Mouse (Mus musculus) layer of hippocampus, postnatal 36 days (tissue): ENCODE measurements around the gene Napb. TPM values are rescaled to one million over a fixed set of nuclear protein-coding genes. Genes with fewer than 3 reads are reported as not detected.

ENCODE experiments used
- DNase-seq, 2 experiments: peaks; one replicate each; pipeline ENCODE4 v3.0.0; 2022
- total RNA-seq, 2 experiments: library from RNA; stranded (reverse); gene quantifications; 2 replicates each; pipeline ENCODE4 v1.2.3; 2021

The Napb gene
- total RNA-seq, 2 experiments from 2014 or later = 295 to 320 TPM

DNA sequence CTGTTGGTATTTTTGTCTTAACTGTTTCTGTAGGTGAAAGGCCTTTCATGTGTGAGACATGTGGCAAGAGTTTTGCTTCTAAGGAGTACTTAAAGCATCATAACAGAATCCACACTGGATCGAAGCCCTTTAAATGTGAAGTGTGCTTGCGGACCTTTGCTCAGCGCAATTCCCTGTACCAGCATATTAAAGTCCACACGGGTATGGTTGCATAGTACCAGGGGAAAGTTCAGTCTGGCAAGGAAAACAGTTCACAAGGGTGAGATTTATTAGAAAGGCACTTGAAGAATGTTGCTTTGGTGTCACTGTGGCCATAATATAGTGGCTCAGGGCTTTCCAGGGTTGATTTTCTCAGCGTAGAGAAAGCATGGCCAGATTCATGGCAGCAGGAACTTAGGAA, 44.3 kb downstream of the Napb start:
- DNase-seq = no peak

DNA sequence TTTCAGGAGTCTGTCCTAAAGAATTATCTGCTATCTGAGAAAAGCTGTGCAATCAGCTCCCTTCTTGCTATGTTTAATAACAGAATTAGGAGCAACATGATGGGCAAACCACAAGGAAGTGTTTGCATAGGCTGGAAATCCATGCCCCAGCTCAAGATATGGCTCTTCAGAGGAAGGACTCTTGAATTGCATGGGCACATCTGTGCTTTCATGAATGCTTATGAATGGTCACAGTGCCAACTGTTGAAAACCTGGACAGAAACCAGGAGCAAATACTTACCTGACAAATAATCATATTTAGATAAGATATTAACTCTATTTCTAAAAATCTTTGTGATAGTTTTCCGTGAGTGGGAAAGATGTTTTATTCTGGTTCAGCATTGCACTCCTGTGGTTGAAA, 45.4 kb downstream of the Napb start:
- DNase-seq = no peak

DNA sequence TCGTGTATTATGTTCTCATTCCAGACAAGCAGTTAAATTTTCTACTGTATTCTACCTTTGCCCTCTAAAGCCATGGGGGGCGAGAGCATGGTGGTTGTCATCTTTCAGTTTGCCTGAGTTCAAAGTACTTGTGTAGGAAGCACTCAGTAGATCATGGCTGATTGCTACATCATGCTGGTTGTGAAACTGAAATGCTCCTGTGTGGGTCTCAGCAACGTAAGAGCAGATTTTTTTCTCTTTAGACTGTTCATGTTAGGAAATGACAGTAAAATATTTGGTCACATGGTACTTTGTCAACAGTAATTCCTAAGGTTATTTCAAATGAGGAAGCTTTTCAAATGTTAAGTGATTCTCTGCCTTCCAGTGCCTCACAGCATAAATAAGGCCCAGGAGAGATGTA, 46.6 kb downstream of the Napb start:
- no peak for DNase-seq

DNA sequence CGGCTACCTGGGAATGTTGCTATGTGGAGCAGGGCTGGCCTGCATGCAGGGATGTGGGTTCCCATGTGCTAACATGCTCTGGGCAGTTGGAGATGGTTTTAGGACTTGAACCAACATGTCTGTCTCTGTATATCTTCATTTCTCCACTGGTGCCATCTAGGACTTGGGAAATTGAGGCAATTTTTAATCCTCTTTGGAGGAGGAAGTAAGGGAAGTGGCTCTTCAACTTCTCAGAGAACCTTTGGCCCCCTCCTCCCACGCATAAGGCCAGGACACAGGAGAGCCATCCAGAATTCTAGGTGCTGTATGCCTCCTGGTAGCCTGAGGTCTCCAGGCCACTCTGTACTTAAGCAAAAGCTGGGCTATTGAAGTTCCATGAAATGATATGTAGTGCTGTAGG, 47.3 kb downstream of the Napb start:
- no peak for DNase-seq

DNA sequence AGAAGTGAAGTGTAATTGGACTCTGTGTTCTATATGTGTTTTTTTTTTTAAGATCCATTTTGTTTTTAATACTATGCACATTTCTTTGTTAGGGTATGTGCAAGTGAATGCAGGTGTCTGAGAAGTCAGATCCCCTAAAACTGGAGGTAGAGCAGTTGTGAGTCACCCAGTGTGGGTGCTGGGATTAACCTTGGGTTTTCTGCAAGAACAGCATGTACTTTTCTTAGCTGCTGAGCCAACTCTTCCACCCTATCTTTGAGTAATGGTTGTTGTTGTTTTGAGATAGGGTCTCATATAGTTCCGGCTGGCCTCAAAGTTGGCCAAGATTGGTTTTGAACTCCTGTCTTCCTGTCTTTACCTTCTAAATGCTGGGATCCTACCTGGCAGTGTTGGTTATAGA, 49.2 kb downstream of the Napb start:
- no peak for DNase-seq

DNA sequence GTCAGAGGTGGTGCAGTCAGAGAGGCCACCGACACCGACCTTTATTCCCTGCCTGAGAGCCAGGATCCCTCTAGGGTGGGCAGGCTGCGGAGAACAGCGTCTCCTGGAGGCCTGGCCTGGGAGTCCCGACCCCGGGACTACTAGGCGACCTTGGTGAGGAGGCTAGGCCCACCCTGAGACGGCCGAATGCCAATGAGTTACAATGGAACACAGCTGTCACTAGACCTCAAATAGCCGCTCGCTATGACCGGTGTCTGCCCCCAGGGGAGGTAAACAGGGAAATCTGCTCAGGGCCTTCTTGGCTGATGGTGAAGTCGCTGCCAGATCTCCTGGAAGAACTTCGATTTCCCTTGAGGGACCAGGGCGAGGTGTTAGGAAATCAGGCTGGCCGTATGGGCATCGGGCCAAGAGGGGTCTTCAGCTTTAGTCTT, 50.8 kb downstream of the Napb start:
- peak in 1 of 2 experiments; percentile 14 for DNase-seq

DNA sequence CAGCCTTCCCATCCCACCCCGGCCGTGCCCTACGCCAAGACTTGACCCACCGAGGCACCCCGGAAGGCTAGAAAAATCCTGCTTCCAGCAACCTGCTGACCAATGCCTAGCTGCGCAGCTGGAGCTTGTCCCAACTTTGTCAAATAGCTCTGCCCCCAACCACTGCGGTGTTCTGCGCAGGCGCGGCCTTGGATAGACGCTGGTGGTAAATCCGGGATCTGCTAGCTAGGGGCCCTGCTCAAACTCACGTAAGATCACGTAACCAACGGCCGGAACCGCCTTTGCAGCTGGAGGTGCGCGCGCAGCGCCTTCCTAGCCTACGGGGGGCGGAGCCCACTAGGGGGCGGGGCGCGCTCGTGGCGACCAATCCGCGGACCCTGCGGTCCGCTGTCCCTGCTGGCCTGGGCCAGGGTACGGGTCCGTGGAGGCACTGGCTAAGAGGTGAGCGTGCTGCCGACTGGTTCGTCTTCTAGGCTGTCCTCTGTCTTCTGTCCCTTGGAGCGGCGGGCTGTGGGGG, 51.4 kb downstream of the Napb start, which contains the start of gene Gzf1:
Gzf1 (plus strand) TSS at position 249 of the 517 bp plus-strand sequence.
- peak; percentile 98 to 99 for DNase-seq

DNA sequence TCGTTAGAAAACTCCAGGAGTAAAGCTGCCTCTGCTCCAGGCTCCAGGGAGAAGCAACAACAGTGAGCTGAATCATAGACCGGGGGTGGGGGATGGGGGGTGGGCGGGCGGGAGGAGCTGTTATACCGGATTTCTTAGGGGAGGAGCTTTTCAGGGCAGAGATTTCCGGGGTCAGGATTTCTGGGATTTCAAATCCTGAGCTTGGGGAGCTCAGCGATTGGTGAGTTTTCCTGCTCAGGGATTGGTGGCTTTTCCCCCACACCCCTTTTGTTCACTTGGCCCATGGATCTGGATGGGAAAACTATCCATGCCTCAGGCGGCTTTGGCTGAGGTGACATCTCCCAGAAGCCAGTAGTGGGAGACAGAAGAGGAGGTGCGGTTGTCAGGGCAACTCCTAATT, 52.9 kb downstream of the Napb start:
- peak; percentile 16 to 42 for DNase-seq

DNA sequence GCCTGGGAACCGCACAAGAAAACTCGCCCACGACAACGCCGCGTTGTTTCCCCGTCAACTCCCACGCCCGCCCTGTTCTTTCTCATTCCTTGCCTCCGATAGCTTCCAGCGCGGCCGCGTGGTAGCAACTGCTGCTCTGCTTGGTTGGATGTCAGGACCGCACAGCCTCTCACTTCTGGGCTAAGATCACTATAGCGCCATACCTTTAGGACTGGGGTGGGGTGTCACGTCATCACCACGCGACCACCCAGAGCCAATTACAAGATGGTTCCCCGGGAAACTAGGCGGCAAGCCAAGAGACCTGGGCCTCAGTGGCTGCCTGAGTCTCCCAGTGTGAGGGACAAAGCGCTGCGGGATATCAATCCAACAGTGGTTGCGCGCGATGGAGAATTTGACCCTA, 54.5 kb downstream of the Napb start:
- DNase-seq = peak; percentile 75 to 83

DNA sequence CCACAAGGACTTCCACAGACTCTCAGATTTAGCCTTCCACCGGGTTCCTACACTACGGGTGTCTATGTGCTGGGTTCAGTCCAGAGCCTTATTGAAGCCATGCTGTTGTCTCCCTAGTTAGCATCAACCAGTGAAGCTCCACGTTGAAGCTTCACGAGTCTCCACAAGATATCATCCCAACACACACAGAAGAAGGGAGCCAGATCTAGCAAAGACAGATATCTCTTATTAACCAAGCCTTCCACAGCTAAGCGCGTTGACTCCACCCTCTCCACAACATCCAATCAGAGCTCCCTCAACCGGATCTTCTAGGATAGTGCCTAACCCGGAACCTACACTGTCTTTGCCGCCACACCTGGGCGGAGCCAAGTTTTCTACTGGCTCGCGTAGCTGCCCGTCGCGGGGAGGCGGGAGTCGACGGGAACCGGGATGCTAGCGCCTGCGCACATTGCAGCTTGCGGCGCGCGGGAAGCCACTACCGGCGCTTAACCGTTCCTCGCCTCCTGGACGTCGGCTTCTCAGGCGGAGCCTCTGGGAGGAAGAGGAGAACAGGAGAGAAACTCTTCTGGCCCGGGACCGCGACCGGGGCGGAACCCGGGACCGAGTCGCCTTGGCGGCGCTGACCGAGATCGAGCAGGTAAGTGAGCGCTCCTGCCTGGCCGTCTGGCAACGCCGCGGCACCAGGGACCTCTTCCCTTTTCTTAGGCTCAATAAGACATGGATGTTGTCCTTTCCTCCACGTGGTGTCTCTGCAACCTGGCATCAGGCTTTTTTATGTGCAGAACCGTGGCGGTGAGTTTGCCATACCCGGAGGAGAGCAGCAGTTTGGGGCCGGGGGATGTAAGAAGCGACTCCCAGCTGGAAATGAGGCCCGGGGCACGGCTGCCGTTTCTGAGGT, 59.8 kb downstream of the Napb start, which contains the start of gene Nxt1:
Nxt1 (plus strand) TSS at position 403 of the 898 bp plus-strand sequence.
- peak; percentile 99 to 100 for DNase-seq

DNA sequence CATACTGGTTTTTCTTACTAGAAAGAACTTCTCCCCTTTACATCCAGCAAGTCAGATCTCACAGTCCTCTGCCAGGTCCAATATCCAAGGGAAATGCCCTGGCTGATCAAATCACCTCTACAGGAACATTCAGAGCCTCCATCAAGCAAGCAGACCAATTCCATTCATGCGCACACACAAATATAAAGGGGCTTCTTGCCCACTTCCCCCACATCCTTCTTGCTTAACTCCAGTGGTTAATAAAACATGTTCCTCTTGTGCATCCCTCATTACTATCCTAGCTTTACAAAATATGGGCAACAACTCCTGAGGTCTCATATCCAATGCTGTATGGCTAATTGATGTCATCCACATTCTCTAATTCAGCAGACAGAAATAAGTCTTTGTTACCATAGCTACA, 68.8 kb downstream of the Napb start:
- DNase-seq = no peak

DNA sequence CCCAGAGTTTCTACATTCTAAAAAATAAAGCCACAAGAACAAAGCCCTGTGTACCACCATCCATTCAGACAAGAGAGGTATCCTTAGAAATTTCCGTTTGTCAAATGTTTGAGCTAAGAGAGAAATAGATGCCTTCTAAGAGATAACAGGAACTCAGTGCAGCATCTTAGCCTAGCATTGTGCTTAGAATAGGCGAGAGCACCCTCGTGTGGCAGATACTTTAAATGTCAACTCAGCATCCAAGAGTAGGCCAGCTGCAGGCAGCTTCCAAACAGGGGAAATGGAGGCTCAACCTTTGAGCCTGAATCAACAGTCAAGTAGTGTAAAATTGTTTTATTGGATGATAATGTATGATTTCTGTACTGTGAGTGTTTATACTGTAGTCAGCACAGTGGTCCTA, 77.3 kb downstream of the Napb start:
- peak; percentile 58 to 60 for DNase-seq

DNA sequence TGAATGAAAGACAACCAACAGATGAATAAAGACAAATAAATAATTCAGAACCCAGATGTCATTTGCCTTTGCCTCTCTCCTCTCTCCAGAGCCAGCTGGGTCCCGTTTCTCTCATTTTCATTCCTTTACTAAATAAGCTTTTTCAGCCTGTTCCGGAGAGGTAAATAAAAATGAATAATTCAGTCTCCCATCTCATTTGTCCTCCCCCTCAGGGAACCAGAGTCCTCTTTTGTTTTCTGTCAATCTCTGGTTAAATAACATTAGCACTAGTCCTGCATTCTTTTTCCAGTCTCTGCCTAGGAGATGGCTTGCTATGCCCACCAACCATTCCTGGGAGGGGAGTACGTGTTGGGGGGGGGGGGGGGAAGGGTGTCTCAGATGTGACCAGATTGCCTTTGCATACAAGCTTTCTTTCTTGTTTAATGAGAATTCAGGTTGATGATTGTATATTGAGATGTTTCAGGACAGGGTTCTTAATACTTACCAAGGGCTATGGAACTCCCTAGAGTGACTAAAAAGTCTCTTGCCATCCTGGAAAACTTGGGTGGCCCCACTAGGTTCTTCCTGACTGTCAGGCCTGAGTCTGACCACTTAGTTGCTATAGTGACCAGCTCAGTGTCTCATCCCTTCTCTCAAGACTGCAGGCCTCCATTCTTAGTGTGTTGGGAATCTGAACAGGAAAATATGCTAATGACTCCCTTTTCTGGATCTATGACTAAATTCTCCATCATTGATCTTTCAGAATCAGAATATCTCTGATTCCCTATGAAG, 81.5 kb downstream of the Napb start:
- DNase-seq = no peak

DNA sequence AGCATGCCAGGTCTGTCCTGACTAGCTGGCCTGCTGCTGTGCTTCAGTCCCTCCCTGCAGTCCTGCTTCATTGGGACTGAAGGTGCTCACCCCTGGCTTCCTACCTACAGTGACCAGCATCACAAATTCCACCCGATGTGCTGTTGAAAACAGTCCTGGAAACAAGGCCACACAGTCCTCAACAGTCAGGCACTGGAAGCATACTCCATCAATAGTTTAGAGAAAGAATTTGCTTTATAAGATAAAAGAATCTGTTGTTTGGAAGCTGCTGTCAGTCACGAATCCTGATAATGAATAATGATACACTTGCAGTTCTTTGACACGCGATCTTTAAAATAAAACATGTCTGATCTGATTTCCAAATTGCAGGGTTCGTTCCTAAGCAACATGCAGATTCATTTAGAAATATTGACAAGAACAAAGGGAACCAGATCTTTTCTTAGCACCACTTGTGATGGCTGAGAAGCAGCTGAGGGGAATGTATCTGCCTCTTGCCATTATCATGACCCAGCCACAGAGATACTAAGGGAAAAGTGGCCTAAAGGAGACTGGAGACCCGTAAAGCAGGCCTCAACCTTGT, 87.8 kb downstream of the Napb start:
- no peak for DNase-seq

Other genes with a start within 250 kb of the Napb start
- 10 to 100 TPM; 11.0 to 12.6 TPM for gene Nxt1, start 59.9 kb downstream of the Napb start, total RNA-seq
- 10 to 100 TPM; 32.5 to 33.2 TPM for gene Gzf1, start 51.4 kb downstream of the Napb start, total RNA-seq
- 1 to 10 TPM in 1 of 2 experiments, under 1 TPM in 1; 0.55 to 1.6 TPM for gene Cstl1, start 17.9 kb upstream of the Napb start, total RNA-seq
- not detected for gene Cst11, start 39.0 kb upstream of the Napb start, total RNA-seq
- not detected for gene 8030411F24Rik, start 49.5 kb upstream of the Napb start, total RNA-seq
- 1 to 10 TPM; 3.3 to 3.7 TPM for gene Cst12, start 56.9 kb upstream of the Napb start, total RNA-seq
- not detected for gene Cst8, start 66.3 kb upstream of the Napb start, total RNA-seq
- not detected for gene Cst13, start 87.6 kb upstream of the Napb start, total RNA-seq
- gene Cst9, start 102.7 kb upstream of the Napb start, total RNA-seq = not detected
- not detected for gene 9230104L09Rik, start 132.6 kb upstream of the Napb start, total RNA-seq
- 1,000 to 10,000 TPM; 2,172 to 2,182 TPM for gene Cst3, start 143.2 kb upstream of the Napb start, total RNA-seq